Mouse (Mus musculus): ENCODE data around the gene Cers5.
"Not testable (repeated sequence)": the region's sequence is repeated elsewhere in the genome, so short reads cannot be mapped to it uniquely, and the experiment has no call there.

The Cers5 gene

GRCm38 (mm10) chr15:99787625-99788120, 15.0 kb upstream of the Cers5 start:
- no peak for DNase-seq (ENCODE audit: low spot score in 2 of 2)

GRCm38 (mm10) chr15:99778677-99779335, 6.1 kb upstream of the Cers5 start:
- no peak for DNase-seq (ENCODE audit: low spot score in 2 of 2)

GRCm38 (mm10) chr15:99778148-99778547, 5.5 kb upstream of the Cers5 start:
- DNase-seq (ENCODE audit: low spot score in 2 of 2), result peak; percentile 17 to 18

GRCm38 (mm10) chr15:99772925-99773324, 240 bp upstream of the Cers5 start:
- no peak for DNase-seq (ENCODE audit: low spot score in 2 of 2)

- peak; percentile 75 to 85 for DNase-seq (ENCODE audit: low spot score in 2 of 2)
These were observed 306 bp downstream of the Cers5 start for GRCm38 (mm10) chr15:99772277-99772880.

- DNase-seq (ENCODE audit: low spot score in 2 of 2), result peak in 1 of 2 experiments; percentile 21
These were observed 946 bp downstream of the Cers5 start for GRCm38 (mm10) chr15:99771601-99772276.

- DNase-seq (ENCODE audit: low spot score in 2 of 2), result no peak
These were observed 1.6 kb downstream of the Cers5 start for GRCm38 (mm10) chr15:99771004-99771500.

GRCm38 (mm10) chr15:99768761-99769160, 3.9 kb downstream of the Cers5 start:
- DNase-seq (ENCODE audit: low spot score in 2 of 2), result no peak

GRCm38 (mm10) chr15:99767467-99767866, 5.2 kb downstream of the Cers5 start:
- DNase-seq (ENCODE audit: low spot score in 2 of 2), result no peak

- DNase-seq (ENCODE audit: low spot score in 2 of 2), result no peak
These were observed 18.5 kb downstream of the Cers5 start for GRCm38 (mm10) chr15:99754204-99754603.

- no peak for DNase-seq (ENCODE audit: low spot score in 2 of 2)
These were observed 32.5 kb downstream of the Cers5 start for GRCm38 (mm10) chr15:99740229-99740628.

GRCm38 (mm10) chr15:99736675-99737074, 36.0 kb downstream of the Cers5 start:
- no peak for DNase-seq (ENCODE audit: low spot score in 2 of 2)

- DNase-seq (ENCODE audit: low spot score in 2 of 2), result peak; percentile 100
These were observed 37.1 kb downstream of the Cers5 start for GRCm38 (mm10) chr15:99735631-99736030.

GRCm38 (mm10) chr15:99733186-99733585, 39.5 kb downstream of the Cers5 start:
- no peak for DNase-seq (ENCODE audit: low spot score in 2 of 2)

- no peak for DNase-seq (ENCODE audit: low spot score in 2 of 2)
These were observed 41.0 kb downstream of the Cers5 start for GRCm38 (mm10) chr15:99731678-99732077.

GRCm38 (mm10) chr15:99731167-99731566, 41.5 kb downstream of the Cers5 start:
- no peak for DNase-seq (ENCODE audit: low spot score in 2 of 2)

- no peak for DNase-seq (ENCODE audit: low spot score in 2 of 2)
These were observed 43.5 kb downstream of the Cers5 start for GRCm38 (mm10) chr15:99729056-99729783.

- no peak for DNase-seq (ENCODE audit: low spot score in 2 of 2)
These were observed 44.5 kb downstream of the Cers5 start for GRCm38 (mm10) chr15:99728211-99728610.

- DNase-seq (ENCODE audit: low spot score in 2 of 2), result no peak
These were observed 45.2 kb downstream of the Cers5 start for GRCm38 (mm10) chr15:99727525-99727924.

- DNase-seq (ENCODE audit: low spot score in 2 of 2), result not testable (repeated sequence)
These were observed 45.6 kb downstream of the Cers5 start for GRCm38 (mm10) chr15:99727039-99727438.

GRCm38 (mm10) chr15:99726549-99726948, 46.1 kb downstream of the Cers5 start:
- DNase-seq (ENCODE audit: low spot score in 2 of 2), result no peak
